Mouse (Mus musculus): ENCODE results near the gene Cyb5d1. TPM values are rescaled to one million over a fixed set of nuclear protein-coding genes. Genes with fewer than 3 reads are reported as not detected.
"Not testable (repeated sequence)": the region's sequence is repeated elsewhere in the genome, so short reads cannot be mapped to it uniquely, and the experiment has no call there.

The Cyb5d1 gene
- 35.3 and 42.5 TPM in 2 replicates for polyA plus RNA-seq (2012; rRNA removed)

GRCm38 (mm10) chr11:69395235-69395633, at the start of gene Cyb5d1, which contains the start of gene Naa38:
TSS of gene Cyb5d1 (minus strand) at chr11:69395631.
TSS of gene Naa38 (plus strand) at chr11:69395487.
- Histone ChIP-seq H3K4me1 (ENCODE audit: control insufficient read depth, insufficient read depth, low read length) (peaks cover 26% of the 10 kb centered on the region), H3K4me3 (ENCODE audit: control insufficient read depth, low read depth, low read length) (peak within 1 kb of the TSS; percentile 91), H3K27ac (ENCODE audit: control insufficient read depth, insufficient read depth, low read depth, low read length) (peak within 1 kb of the TSS; percentile 96)
- TF ChIP-seq POLR2A (IDR thresholded peaks at IDR 0.05; ENCODE audit: control insufficient read depth, low read depth, low read length), result peak; percentile 29; the same call in 1 of the 2 replicates
- not testable (repeated sequence) for H3K27me3 ChIP-seq (ENCODE audit: control insufficient read depth, insufficient read depth, low read length); H3K36me3 ChIP-seq (ENCODE audit: control insufficient read depth, insufficient read depth, low read length)

- no peaks in the 10 kb centered on the region for H3K27me3 ChIP-seq (ENCODE audit: control insufficient read depth, insufficient read depth, low read length)
- H3K36me3 ChIP-seq (ENCODE audit: control insufficient read depth, insufficient read depth, low read length), result no peaks in the 10 kb centered on the region; the same call in 1 of the 2 replicates
- no peaks in the 10 kb centered on the region for H3K4me1 ChIP-seq (ENCODE audit: control insufficient read depth, insufficient read depth, low read length)
- H3K27ac ChIP-seq (ENCODE audit: control insufficient read depth, insufficient read depth, low read depth, low read length), result no peak overlapping the region
- H3K4me3 ChIP-seq (ENCODE audit: control insufficient read depth, low read depth, low read length), result no peak overlapping the region
- TF ChIP-seq CTCF (IDR thresholded peaks at IDR 0.05; ENCODE audit: control insufficient read depth, insufficient read depth, insufficient replicate concordance, low read depth, low read length) (no peak), POLR2A (IDR thresholded peaks at IDR 0.05; ENCODE audit: control insufficient read depth, low read depth, low read length) (no peak)
Measured at GRCm38 (mm10) chr11:69443328-69443727, 47.9 kb upstream of the Cyb5d1 start.

GRCm38 (mm10) chr11:69437291-69437690, 41.9 kb upstream of the Cyb5d1 start:
- H3K27me3 ChIP-seq (ENCODE audit: control insufficient read depth, insufficient read depth, low read length), result no peaks in the 10 kb centered on the region
- H3K36me3 ChIP-seq (ENCODE audit: control insufficient read depth, insufficient read depth, low read length), result no peaks in the 10 kb centered on the region; the same call in 1 of the 2 replicates
- no peaks in the 10 kb centered on the region for H3K4me1 ChIP-seq (ENCODE audit: control insufficient read depth, insufficient read depth, low read length)
- TF ChIP-seq POLR2A (IDR thresholded peaks at IDR 0.05; ENCODE audit: control insufficient read depth, low read depth, low read length) (no peak), CTCF (IDR thresholded peaks at IDR 0.05; ENCODE audit: control insufficient read depth, insufficient read depth, insufficient replicate concordance, low read depth, low read length) (no peak)
- no peak overlapping the region for H3K27ac ChIP-seq (ENCODE audit: control insufficient read depth, insufficient read depth, low read depth, low read length)
- H3K4me3 ChIP-seq (ENCODE audit: control insufficient read depth, low read depth, low read length), result no peak overlapping the region

GRCm38 (mm10) chr11:69433189-69433588, 37.8 kb upstream of the Cyb5d1 start:
- no peak overlapping the region for H3K4me3 ChIP-seq (ENCODE audit: control insufficient read depth, low read depth, low read length)
- no peak for TF ChIP-seq CTCF (IDR thresholded peaks at IDR 0.05; ENCODE audit: control insufficient read depth, insufficient read depth, insufficient replicate concordance, low read depth, low read length)
- H3K27ac ChIP-seq (ENCODE audit: control insufficient read depth, insufficient read depth, low read depth, low read length), result peak overlapping the region; percentile 37; the same call in 1 of the 2 replicates
- H3K4me1 ChIP-seq (ENCODE audit: control insufficient read depth, insufficient read depth, low read length), result no peaks in the 10 kb centered on the region
- no peaks in the 10 kb centered on the region; the same call in 1 of the 2 replicates for H3K36me3 ChIP-seq (ENCODE audit: control insufficient read depth, insufficient read depth, low read length)
- no peaks in the 10 kb centered on the region for H3K27me3 ChIP-seq (ENCODE audit: control insufficient read depth, insufficient read depth, low read length)

GRCm38 (mm10) chr11:69432640-69432982, 37.2 kb upstream of the Cyb5d1 start:
- peak overlapping the region; percentile 52; the same call in 1 of the 2 replicates for H3K27ac ChIP-seq (ENCODE audit: control insufficient read depth, insufficient read depth, low read depth, low read length)
- no peaks in the 10 kb centered on the region for H3K27me3 ChIP-seq (ENCODE audit: control insufficient read depth, insufficient read depth, low read length)
- H3K4me3 ChIP-seq (ENCODE audit: control insufficient read depth, low read depth, low read length), result no peak overlapping the region
- TF ChIP-seq POLR2A (IDR thresholded peaks at IDR 0.05; ENCODE audit: control insufficient read depth, low read depth, low read length) (no peak), CTCF (IDR thresholded peaks at IDR 0.05; ENCODE audit: control insufficient read depth, insufficient read depth, insufficient replicate concordance, low read depth, low read length) (no peak)
- no peaks in the 10 kb centered on the region; the same call in 1 of the 2 replicates for H3K36me3 ChIP-seq (ENCODE audit: control insufficient read depth, insufficient read depth, low read length)
- no peaks in the 10 kb centered on the region for H3K4me1 ChIP-seq (ENCODE audit: control insufficient read depth, insufficient read depth, low read length)

GRCm38 (mm10) chr11:69431829-69432639, 36.6 kb upstream of the Cyb5d1 start:
- Histone ChIP-seq H3K27me3 (ENCODE audit: control insufficient read depth, insufficient read depth, low read length) (no peaks in the 10 kb centered on the region), H3K36me3 (ENCODE audit: control insufficient read depth, insufficient read depth, low read length) (no peaks in the 10 kb centered on the region; the same call in 1 of the 2 replicates), H3K4me1 (ENCODE audit: control insufficient read depth, insufficient read depth, low read length) (no peaks in the 10 kb centered on the region), H3K27ac (ENCODE audit: control insufficient read depth, insufficient read depth, low read depth, low read length) (peak overlapping the region; percentile 41; the same call in 1 of the 2 replicates), H3K4me3 (ENCODE audit: control insufficient read depth, low read depth, low read length) (no peak overlapping the region)
- TF ChIP-seq POLR2A (IDR thresholded peaks at IDR 0.05; ENCODE audit: control insufficient read depth, low read depth, low read length), result no peak
- peak; percentile 22; the same call in 1 of the 2 replicates for TF ChIP-seq CTCF (IDR thresholded peaks at IDR 0.05; ENCODE audit: control insufficient read depth, insufficient read depth, insufficient replicate concordance, low read depth, low read length)

- Histone ChIP-seq H3K36me3 (ENCODE audit: control insufficient read depth, insufficient read depth, low read length) (no peaks in the 10 kb centered on the region), H3K27me3 (ENCODE audit: control insufficient read depth, insufficient read depth, low read length) (no peaks in the 10 kb centered on the region), H3K27ac (ENCODE audit: control insufficient read depth, insufficient read depth, low read depth, low read length) (no peak overlapping the region), H3K4me1 (ENCODE audit: control insufficient read depth, insufficient read depth, low read length) (no peaks in the 10 kb centered on the region), H3K4me3 (ENCODE audit: control insufficient read depth, low read depth, low read length) (no peak overlapping the region)
- TF ChIP-seq POLR2A (IDR thresholded peaks at IDR 0.05; ENCODE audit: control insufficient read depth, low read depth, low read length) (no peak), CTCF (IDR thresholded peaks at IDR 0.05; ENCODE audit: control insufficient read depth, insufficient read depth, insufficient replicate concordance, low read depth, low read length) (no peak)
Measured at GRCm38 (mm10) chr11:69430631-69431030, 35.2 kb upstream of the Cyb5d1 start.

All from testis, adult 2 months (tissue).